Mouse (Mus musculus) MEL-GATA-1-ER (cell line): ENCODE results near the gene Kpna4.

Source experiments
- DNase-seq: peaks from one replicate; pipeline ENCODE4 v3.0.0-alpha.2; 2012; ENCODE audit warnings: low read depth; ENCODE audit errors: extremely low read depth

Kpna4 gene

DNA sequence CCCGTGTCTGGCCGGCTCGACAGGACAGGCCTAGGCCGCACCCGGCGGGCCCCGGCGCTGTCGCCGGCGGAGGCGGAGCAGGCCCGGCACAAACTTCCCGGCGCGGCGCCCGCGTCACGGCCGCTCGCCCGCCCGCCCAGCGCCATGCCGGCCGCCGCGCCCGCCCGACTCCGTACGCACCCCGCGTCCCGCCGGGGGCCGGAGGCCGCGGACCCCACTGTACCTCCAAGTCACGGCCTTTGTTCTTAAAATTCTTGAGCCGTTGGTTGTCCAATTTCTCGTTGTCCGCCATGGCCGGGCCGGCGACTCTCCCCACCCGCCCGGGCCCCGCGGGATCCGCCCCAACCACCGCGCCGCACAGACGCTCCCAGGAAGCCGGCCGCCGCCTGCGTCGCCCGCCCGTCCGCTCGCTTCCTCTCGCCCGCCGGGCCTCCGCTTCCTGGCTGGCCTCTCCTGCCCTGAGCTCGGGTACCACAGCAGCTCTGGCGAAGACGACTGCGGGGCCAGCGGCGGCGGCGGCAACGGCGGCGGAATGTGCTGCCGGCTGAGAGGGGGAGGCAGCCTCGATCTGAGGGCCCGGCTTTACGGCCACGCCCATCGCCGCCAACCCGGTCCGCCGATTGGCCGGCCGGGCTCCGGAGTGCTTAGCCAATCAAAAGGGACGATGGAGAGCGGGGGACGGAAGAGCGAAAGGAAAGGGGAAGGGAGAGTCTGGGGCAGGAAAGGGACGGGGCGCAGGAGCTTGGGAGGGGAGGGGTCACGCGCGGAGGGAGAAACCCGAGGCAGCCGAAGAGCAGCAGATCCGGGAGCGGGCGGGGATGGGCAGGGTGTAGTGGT lies at the start of gene Kpna4:
Kpna4 (minus strand) TSS at position 605 of the 837 bp plus-strand sequence.
- DNase-seq = peak; percentile 90

DNA sequence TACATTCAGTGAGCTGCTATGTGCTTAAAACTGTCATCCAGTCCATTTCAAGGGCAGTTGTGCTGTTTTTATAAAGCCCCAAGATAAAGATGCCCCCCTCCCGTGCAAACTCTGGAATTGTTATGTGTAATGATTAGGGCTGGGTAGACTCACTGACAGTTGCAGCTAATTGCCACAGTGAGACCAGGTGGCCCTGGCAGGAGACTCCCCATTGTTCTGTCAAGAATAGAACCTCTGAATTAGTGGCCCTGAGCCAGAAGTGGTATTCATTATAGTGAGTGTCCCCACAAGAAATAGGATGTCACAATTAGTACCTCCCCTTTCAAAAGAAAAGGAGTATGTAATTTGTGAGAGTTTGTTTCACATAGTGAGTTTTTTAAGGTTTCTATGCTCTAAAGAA lies 48.3 kb upstream of the Kpna4 start:
- DNase-seq = no peak

DNA sequence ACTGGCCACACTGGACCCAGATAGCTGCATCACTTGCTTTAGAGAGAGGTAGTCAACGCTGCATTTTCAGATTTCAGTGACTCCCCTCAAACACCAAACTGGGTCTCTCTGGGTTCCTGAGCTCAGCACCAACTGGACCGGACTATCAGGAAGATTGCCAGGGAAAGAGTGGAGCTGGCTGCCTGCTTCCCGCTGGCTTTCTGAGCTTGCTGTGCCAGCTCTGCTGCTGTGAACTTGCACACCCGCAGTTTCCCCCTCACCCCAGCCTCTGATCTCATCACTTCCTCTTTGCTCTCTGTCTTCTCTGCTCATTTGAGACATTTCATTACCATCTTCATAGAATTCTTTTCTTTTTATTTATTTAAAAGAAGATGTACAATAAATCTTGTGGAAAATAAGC lies 44.2 kb upstream of the Kpna4 start:
- DNase-seq = peak; percentile 17

DNA sequence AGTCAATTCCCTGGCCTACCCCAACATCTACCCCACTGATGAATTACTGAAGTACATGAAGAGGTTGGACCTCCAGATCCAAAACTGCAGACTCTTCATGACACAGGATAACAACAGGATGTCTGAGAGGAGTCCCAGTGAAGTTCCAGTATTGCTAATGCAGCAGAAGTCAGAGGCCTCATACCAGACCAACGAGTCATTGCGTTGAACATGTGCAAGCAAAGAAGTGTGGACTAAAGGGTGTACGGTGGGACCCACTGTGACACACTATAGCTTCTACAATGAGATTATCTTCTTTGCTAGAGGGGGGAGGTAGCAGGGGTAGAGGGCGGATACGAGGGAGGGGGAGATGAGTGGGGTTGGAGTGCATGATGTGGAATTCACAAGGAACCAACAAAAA lies 42.9 kb upstream of the Kpna4 start:
- DNase-seq = no peak

DNA sequence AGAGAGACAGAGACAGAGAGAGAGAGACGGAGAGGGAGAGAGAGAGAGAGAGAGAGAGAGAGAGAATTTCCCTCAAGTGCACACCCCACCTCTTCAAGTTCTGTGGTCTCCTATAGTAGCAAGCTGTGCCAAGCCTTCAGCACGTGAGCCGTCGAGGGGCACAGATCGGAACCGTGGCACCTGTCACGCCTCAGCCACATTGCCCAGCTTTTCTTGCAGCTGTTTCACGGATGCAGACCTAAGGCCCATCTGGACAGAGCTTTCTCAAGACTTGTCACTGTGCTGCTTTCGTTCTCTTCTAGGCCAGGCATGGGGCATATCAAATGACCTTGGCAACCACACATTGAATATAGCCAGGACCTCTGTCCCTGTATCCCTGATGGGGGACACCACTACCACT lies 41.8 kb upstream of the Kpna4 start:
- DNase-seq = no peak

DNA sequence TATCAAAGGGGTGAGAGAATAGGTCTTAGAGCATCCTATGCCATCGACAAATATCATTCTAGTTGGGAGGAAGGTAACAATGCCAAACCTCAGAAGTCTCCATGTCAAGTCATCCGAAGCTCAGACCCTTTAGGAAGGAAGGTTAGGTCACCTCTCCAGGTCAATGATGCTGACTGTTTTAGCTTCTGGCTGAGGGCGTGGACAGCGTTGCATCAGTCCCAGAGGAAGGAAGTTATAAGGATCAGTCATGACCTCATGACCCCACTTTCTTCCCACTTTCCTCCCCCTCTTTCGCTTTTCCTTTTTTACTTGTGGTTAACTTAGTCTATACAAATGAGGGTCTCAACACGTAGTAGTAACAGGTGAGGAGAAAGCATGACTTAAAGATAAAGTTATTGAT lies 36.1 kb upstream of the Kpna4 start:
- DNase-seq = no peak

DNA sequence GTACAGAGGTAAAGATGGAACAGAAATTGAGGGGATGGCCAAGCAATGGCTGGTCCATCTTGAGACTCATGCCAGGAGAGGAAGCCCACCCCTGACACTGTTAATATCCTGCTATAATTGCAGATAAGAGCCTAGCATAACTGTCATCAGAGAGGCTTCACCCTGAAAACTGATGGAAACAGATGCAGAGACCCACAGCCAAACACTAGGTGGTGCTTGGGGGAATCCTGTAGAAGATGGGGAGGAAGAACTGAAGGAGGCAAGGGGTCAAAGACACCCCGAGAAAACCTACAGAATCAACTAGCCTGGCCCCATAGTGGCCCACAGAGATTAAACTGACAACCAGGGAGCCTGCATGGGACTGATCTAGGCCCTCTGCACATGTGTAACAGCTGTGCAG lies 33.5 kb upstream of the Kpna4 start:
- DNase-seq = no peak

DNA sequence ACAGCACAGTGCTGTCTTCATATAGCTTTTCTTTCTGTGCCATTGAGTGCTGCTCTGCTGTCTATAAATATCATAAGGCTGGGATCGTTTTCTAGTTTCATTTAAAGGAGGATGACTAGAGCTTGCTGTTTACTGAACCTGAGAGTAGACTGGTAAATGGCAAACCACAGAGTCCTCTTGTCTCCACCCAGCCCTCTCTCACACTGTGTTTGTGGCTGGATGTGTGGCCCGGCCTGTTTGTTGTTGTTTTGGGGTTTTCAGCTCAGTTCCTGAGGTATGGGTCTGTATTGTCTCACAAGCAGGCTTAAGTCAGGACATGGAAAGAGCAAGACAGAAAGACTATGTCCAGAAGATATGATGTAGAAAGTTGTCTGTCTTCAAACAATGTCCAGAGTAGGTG lies 32.6 kb upstream of the Kpna4 start:
- no peak for DNase-seq

DNA sequence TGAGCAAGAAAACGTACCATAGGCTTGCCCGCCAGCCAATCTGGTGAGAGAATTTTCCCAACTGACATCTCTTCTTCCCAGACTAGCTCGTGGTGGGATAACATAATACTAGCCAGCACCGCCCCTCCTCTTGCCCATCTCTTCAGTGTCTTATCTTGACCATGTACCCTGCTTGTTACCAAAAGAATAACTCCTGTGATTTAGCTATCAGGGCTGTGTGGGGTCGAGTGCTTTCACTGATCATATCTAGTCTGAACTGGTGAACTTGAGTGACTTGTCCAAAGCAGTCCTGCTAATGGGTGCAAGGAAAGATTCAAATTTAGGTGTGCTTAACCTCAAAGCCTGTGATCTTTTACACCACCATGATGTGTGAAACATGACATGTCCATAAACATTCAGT lies 31.0 kb upstream of the Kpna4 start:
- DNase-seq = no peak

DNA sequence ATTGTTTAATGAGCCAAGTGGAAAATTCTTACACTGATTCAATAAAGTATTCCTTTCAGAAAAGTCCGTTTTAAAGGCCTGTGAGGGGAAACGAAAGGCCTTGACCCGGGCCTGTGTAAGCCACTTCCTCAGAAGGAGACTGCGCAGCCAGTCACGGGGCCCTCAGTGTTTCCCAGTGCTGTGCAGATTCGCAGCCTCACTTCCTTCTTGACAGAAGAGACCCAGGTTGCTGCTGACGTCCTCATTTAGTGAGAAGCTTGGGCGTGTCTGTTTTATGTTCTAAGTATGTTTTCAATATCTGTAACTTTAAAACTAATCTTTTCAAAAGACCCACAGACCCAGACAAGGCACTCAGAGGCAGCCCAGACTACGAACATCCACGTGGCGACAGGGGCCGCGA lies 29.6 kb upstream of the Kpna4 start:
- DNase-seq = peak; percentile 21

DNA sequence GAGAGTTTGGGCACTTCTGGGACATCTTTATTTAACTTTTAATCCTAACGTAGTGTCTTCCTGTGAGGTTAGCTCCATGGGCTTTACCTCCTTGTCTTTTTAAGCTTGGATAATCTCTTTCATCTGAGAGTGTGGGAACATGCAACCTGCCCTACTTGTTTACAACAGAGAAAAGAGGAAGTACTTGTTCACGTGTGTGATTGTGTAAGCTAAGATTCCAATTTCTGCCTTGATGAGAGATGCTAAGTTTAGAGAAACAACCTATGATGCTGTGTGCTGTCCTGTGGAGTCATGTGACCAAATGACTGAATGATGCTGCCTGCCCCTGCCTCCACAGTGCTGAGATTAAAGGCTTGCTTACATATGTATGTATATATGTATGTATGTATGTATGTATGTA lies 27.8 kb upstream of the Kpna4 start:
- no peak for DNase-seq

DNA sequence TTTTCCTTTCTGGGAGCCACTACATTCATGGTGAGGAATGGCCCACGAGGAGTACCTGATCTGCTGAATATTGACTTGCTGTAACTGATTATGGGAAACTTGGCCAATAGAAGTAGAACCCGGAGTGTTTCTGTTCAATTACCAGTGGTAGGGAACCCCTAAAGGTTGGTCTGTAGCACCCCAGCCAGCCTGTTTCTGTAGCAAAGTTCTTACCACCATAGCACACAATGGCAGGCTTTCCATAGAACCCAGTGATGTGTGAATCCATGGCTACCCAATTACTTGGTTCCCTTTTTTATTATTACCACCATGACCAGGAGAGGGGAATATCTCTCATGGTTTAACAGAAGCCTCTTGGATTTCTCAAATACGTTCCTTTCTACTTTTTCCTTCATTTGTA lies 24.0 kb upstream of the Kpna4 start:
- no peak for DNase-seq

DNA sequence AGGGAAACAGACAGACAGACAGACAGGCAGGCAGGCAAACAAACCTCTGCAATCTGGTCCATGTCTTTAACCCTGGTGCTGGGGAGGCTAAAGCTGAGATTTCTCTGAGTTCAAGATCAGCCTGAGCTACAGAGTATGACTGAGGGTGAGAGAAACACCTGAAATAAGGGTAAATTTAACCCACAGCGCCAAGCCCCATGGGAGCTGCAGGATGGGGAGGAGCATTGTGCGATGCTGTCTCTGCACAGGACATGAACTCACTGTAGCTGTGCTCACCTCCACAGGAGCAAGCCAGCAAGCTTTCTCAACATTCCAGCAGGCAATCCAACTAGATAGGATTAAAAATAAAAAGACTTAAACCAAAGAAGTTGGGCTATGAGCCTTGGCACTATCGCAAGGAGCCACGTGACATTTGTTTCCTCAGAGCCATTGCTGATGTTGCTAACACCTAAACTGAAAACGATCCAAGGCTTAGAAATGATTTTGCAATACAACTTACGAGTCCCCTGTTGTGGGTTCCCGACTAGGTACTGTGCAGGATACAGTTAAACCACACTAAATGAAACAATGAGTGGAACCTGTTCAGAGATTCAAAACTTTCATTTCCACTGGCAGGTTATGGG lies 15.6 kb upstream of the Kpna4 start:
- no peak for DNase-seq

DNA sequence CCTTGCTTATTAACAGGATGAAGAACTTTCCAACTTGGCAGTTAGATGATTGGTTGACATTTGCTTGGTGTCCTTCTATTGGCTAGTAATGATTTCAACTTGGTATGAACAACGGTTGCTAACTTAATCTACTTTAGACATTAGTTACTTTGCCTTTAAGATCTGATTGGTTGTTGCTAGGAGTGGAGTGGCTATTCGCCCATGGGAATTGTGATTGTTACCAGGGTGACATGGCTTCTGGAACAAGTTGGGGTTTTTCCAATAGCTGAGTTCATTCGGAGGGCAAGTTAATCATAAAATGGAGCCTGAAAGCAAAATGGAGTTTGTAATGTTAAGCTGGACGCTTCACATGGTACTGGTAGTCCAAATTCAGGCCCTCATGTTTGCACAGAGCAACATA lies 13.9 kb upstream of the Kpna4 start:
- no peak for DNase-seq

DNA sequence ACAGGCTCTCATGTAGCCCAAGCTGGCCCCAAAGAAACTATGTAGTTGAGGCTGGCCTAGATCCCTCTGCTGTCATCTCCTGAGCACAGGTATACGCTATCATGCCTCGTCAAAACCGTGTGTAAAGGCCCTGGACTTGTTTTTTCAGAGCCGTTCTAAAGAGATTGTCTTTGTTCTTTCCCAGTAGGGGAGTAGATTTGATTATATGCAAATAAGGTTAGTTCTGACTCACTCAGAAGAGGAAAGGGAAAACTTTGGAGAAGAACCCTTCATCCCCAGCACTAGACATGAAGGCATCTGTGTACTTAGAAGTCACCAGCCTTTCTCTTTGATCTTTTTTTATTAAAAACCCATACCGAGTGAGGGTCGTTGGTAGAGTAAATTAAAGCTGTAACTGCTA lies 9.1 kb upstream of the Kpna4 start:
- no peak for DNase-seq

DNA sequence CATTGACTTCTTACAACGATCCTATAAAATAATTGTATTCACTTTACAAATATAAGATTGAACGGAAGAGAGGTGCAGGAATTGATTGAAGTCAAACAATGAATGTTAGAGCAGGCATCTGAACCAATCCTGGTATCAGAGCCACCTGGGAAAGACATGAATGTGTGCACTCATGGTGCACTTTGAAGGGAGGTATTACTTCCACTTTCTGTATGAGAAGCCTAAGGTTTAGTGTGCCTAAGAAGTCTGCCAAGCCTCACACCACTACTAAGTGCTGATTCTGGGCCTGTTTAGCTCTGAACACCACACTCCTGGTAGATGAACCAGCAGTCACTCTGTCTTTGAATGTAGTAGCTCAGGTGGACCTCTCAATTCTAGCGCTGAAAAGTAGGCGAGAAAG lies 4.1 kb upstream of the Kpna4 start:
- no peak for DNase-seq

DNA sequence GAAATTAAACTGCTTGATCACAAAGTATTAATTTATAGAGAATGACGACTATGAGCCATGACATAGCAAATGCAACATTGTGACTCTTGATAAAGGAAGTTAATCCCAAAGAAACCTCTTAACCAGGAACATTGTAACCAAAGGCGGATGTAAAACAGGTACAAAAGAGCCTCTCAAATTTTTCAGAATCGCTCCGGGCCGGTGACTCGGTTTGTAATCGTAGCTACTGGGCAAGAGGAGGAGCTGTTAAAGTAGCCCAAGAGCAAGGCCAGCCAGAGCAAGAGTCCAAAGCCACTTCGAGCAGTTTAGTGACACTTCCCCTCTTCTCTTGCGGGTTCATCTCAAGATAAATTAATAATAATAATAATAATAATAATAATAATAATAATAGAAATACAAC lies 780 bp upstream of the Kpna4 start:
- DNase-seq = no peak

DNA sequence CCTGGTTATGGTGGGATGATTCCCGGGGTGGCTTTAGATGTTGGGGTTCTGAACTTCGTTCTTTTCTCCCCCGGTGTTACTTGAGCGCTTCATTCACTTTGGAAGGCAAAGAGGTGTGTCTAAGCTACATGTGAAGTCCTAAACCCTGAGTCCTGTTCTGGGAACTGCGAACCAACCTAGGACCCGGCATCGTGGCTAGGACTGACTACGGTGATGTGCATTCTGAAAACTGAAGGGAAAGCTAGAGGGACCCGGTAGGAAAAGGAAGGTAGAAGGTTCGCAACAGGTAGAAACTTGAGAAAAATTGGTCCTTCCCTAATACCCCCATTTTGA lies 399 bp upstream of the Kpna4 start:
- peak; percentile 62 for DNase-seq

DNA sequence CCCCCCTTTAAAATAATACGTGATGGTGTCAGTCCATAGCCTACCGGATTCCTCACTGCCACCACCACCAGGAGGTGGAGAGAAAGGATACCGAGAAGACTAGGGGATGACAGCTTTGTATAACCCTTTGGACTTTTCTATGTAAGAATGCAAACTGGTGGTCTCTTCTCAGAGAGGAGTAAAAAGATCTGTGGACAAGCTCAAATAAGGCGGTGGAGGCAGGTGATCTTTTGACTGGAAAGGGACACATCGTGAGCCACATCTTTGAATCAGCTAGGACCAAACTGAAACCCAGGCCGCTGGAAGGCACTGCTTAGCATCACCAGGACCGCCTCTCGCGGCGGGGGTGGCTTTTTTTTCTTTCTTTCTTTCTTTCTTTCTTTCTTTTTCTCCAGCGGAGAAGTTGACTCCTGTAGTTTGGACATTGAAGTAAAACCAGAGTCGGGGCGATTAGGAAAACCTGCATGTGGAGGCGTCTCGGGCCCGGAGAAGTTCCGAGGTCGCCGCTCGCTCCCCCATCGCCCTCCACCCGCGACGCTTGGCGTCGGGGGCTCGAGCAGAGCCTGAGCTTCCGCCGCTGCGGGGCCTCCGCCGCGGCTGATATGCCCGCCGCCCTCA lies 913 bp downstream of the Kpna4 start:
- peak; percentile 61 for DNase-seq

DNA sequence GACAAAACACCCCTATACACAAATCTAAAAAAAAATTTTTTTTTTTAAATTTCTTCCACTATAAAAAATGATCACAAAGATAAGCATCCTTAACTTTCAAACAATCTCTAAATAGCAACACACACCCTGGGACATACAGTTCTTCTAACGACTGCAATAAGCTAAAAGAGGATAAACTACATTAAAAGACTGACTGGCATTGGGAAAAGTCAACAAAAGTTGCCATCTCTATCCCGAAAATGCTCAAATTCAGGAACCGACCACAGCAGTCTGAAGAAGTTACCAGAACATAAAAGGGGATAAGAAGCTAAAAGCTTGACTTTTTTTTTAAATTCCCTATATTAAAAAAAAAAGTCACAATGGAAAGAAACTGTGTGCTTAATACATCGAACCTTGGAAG lies 1.5 kb downstream of the Kpna4 start:
- DNase-seq = no peak

DNA sequence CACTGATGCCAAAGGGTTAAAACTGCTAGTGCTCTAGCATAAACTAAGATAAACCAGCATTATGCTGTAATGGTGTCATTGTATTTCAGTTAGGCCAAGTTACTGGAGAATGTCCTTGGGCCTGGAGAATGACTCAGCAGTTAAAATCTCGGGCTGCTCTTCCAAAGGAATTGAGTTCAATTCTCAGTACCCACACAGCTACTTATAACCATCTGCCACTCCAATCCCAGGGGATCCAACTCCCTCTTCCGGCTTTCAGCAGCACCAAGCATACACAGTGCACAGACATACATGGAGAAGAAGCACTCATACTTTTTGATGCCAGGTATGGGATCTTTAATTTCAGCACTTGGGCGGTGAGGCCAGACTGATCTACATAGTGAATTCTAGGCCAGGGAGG lies 8.1 kb downstream of the Kpna4 start:
- no peak for DNase-seq

DNA sequence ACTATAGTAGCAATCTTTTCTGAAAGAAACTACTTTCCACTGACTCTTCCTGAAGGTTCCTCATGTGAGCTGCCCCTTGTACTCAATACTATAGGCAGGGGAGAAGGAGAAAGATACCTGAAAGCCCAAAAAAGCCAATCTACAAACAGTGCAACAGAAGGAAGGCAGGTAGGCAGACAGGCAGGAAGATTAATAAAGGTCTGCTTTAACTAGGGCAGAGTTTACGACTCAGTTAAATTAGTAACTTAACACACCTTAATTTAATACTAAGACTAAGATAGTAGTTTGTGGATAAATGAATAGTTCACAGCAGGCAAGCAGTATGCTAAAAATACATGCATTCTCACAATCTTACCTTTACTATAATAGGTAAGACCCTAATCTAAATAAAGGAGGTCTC lies 12.2 kb downstream of the Kpna4 start:
- no peak for DNase-seq

DNA sequence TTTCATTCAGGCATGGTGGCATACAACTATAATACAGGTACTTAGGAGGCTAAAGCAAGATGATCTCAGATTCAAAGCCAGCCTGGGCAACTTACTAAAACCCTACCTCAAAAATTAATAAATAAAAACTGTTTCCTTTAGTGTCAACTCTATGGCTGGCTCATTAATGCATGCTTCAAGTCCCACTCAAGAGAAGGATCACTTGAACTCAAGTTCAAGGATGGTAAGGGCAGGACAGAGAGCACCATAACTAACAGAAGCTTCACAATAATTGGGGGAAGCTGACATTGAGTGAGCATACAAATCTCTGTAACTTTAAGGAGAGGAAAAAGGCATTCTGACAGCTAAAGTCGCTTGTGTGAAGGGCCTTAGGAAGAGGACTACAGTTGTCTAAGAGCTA lies 13.0 kb downstream of the Kpna4 start:
- DNase-seq = no peak
